Mouse (Mus musculus) small intestine, adult 2 months (tissue): ENCODE results near the gene Garnl3.

Experiments
- CTCF ChIP-seq: fragments of 200-500 bp; IDR thresholded peaks from 2 replicates; pipeline ENCODE4 v1.5.1; 2012; ENCODE audit warnings: low read depth, mild to moderate bottlenecking, control low read depth, inconsistent platforms, low read length, moderate library complexity, mixed read lengths; ENCODE audit not compliant: insufficient replicate concordance, insufficient read length; ENCODE audit errors: extremely low read depth
- POLR2A ChIP-seq: fragments of 200-500 bp; IDR thresholded peaks from 2 replicates; pipeline ENCODE4 v1.6.1; 2012; ENCODE audit warnings: low read depth, mild to moderate bottlenecking, control low read depth, inconsistent platforms, low read length, moderate library complexity

DNA sequence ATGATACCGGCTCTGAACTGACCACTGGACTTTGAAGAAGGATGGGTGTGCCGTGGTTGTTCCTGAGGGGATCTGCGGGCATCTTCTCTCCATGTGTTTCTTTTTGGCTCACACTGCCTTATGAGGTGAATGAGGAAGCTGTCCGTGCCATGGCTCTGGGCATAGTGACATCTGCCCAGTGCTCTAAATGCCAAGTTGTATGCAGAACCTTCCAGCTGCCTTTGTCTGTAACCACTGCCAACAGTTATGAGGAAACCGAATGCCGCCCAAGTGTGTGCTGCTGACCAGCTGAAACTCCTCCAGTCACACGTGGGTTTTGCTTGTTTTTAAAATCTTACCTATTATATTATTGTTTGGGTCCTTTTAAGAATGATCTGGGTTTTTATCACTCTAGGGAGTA, 73.9 kb downstream of the Garnl3 start:
- TF ChIP-seq POLR2A (no peak), CTCF (no peak)
